Mouse (Mus musculus): ENCODE measurements around the gene Gnl3.

GRCm38 (mm10) chr14:30976222-30976621, 42.7 kb downstream of the Gnl3 start:
- TF ChIP-seq CHD2 (IDR thresholded peaks at IDR 0.05; ENCODE audit: low read length) (no peak), UBTF (IDR thresholded peaks at IDR 0.05; ENCODE audit: low read depth, low read length) (no peak), MYC (IDR thresholded peaks at IDR 0.05; ENCODE audit: low read depth, low read length) (no peak), EP300 (IDR thresholded peaks at IDR 0.05; ENCODE audit: low read length) (no peak), MAFK (IDR thresholded peaks at IDR 0.05; ENCODE audit: insufficient replicate concordance, low read length) (no peak), CTCF (conservative IDR thresholded peaks at IDR 0.05 in 1 of 2, IDR thresholded peaks at IDR 0.05 in 1 of 2; ENCODE audit: low read depth in 2 of 2, low read length in 2 of 2) (no peak), ETS1 (conservative IDR thresholded peaks at IDR 0.05; ENCODE audit: low read depth, low read length) (no peak), POLR2AphosphoS2 (IDR thresholded peaks at IDR 0.05; ENCODE audit: low read depth, low read length) (no peak), MAX (IDR thresholded peaks at IDR 0.05; ENCODE audit: low read length) (no peak), POLR2A (IDR thresholded peaks at IDR 0.05; ENCODE audit: low read depth, low read length) (no peak)

All from CH12.LX (cell line).